Mouse (Mus musculus): ENCODE results near the gene 1700020A23Rik.
"Not testable (repeated sequence)": the region's sequence is repeated elsewhere in the genome, so short reads cannot be mapped to it uniquely, and the experiment has no call there.

Gene 1700020A23Rik

GRCm38 (mm10) chr2:130404939-130405338 lies at the start of gene 1700020A23Rik, which contains the start of gene Gm28372:
TSS of gene 1700020A23Rik (plus strand) at chr2:130405259.
TSS of gene Gm28372 (plus strand) at chr2:130405239.
- no peak for DNase-seq

GRCm38 (mm10) chr2:130357551-130357950 lies 47.5 kb upstream of the 1700020A23Rik start:
- DNase-seq = no peak

GRCm38 (mm10) chr2:130358852-130359251 lies 46.2 kb upstream of the 1700020A23Rik start:
- DNase-seq = no peak

- peak; percentile 41 to 83 for DNase-seq
Observed at GRCm38 (mm10) chr2:130362511-130363026, 42.5 kb upstream of the 1700020A23Rik start.

GRCm38 (mm10) chr2:130365211-130366094 lies 39.6 kb upstream of the 1700020A23Rik start:
- no peak for DNase-seq

GRCm38 (mm10) chr2:130367386-130367785 lies 37.7 kb upstream of the 1700020A23Rik start:
- DNase-seq = no peak

GRCm38 (mm10) chr2:130373026-130373425 lies 32.0 kb upstream of the 1700020A23Rik start:
- not testable (repeated sequence) for DNase-seq

GRCm38 (mm10) chr2:130374951-130375350 lies 30.1 kb upstream of the 1700020A23Rik start:
- no peak for DNase-seq

GRCm38 (mm10) chr2:130383205-130383604 lies 21.9 kb upstream of the 1700020A23Rik start:
- no peak for DNase-seq

- no peak for DNase-seq
Observed at GRCm38 (mm10) chr2:130383895-130384294, 21.2 kb upstream of the 1700020A23Rik start.

- no peak for DNase-seq
Observed at GRCm38 (mm10) chr2:130386212-130386611, 18.8 kb upstream of the 1700020A23Rik start.

- DNase-seq = no peak
Observed at GRCm38 (mm10) chr2:130388796-130389195, 16.3 kb upstream of the 1700020A23Rik start.

GRCm38 (mm10) chr2:130390993-130391625 lies 13.9 kb upstream of the 1700020A23Rik start:
- DNase-seq = no peak

- no peak for DNase-seq
Observed at GRCm38 (mm10) chr2:130392836-130393235, 12.2 kb upstream of the 1700020A23Rik start.

GRCm38 (mm10) chr2:130395696-130396095 lies 9.4 kb upstream of the 1700020A23Rik start:
- DNase-seq = no peak

GRCm38 (mm10) chr2:130397186-130397985 lies 7.7 kb upstream of the 1700020A23Rik start, which contains the start of gene Cpxm1:
TSS of gene Cpxm1 (minus strand) at chr2:130397574.
- DNase-seq = peak in 1 of 2 experiments; percentile 22

GRCm38 (mm10) chr2:130398091-130398490 lies 7.0 kb upstream of the 1700020A23Rik start:
- peak in 1 of 2 experiments; percentile 22 for DNase-seq

GRCm38 (mm10) chr2:130400046-130400445 lies 5.0 kb upstream of the 1700020A23Rik start:
- no peak for DNase-seq

- no peak for DNase-seq
Observed at GRCm38 (mm10) chr2:130401891-130402290, 3.2 kb upstream of the 1700020A23Rik start.

GRCm38 (mm10) chr2:130406178-130406577 lies 1.1 kb downstream of the 1700020A23Rik start, which contains the start of gene Tmem239:
TSS of gene Tmem239 (plus strand) at chr2:130406478.
- no peak for DNase-seq

- no peak for DNase-seq
Observed at GRCm38 (mm10) chr2:130408194-130408593, 3.1 kb downstream of the 1700020A23Rik start.
